Mouse (Mus musculus) spleen, postnatal 36 days (tissue): ENCODE measurements around the gene Diaph3.

Experiments used
- DNase-seq, 2 experiments: peaks; one replicate each; pipeline ENCODE4 v3.0.0; 2022; ENCODE audit warnings: low spot score in 2 of 2, mixed read lengths in 1 of 2

The Diaph3 gene

DNA sequence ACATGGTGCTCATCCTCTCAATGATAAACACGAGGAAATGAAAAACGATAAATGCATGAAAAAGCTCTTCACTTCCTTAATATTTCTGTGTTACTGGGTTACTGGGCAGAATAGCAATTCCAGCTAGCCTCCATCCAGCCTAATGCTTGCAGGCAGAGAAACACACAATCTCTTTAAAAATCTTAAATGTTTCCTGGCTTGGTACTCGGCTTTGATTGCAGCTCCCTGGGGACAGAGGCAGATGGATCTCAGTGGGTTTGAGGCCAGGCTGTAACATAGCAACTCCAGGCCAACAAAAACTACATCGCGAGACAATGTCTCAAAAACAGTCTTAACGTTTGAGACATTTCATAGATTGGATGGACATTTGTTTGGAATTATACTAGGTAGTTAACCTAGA, 57.1 kb downstream of the Diaph3 start:
- no peak for DNase-seq

DNA sequence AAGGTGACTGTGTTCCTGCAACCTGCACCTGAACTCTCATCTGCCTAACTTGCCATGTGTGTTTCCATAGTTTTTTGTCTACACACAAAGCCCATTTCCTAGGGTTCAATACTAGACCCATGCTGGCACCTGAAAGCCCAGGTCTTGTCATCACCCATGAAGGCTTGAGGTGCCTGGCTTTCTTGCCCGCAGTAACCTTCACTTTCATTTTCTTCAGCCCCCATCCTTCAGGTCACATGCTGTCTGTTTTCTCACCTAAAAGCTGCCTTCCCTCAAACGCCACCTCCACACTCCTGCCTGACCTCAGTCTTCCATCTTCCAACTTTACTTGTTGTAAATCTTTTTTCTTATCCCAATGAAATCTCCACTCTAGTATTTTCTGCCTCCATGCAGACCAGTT, 61.3 kb downstream of the Diaph3 start:
- peak in 1 of 2 experiments; percentile 7 for DNase-seq

DNA sequence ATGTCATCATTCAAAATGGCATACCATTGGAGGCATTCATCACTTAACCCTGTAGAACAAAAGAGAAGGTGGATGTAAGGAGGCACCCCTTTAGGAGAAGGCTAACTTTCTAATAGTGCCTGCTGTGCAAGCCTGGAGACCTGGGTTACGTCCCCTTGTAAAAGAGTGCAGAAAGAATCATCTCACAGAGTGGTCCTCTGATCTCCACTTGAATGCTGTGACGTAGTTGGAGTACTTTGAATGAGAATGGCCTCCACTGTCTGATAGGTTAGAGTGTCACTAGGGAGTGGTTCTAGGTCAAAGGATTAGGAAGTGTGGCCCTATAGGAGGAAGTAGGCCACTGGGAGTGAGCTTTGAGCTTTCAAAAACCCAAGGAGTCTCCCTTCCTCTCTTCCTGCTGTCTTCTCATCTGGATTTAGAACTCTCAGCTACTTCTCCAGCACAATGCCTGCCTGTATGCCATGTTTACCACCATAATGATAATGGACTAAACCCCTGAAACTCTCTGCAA, 66.0 kb downstream of the Diaph3 start:
- DNase-seq = no peak

DNA sequence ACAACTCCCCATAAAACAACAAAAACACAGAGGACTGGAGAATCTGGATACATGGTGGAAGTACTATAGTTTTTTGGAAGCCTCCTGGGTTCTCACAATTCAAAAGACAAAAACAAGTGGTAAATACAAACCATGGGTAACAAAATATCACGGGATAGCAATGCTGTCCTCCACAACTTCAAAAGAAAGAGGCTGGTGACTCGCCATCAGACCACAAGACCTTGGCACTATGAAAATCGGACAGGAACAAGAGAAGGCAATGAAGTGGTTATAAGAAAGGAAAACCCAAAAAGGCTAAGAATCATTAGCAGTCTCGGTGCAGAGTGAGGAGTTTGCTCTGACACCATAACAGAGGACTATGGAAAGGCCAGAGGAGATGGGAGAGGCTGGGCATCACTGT, 76.8 kb downstream of the Diaph3 start:
- DNase-seq = no peak

DNA sequence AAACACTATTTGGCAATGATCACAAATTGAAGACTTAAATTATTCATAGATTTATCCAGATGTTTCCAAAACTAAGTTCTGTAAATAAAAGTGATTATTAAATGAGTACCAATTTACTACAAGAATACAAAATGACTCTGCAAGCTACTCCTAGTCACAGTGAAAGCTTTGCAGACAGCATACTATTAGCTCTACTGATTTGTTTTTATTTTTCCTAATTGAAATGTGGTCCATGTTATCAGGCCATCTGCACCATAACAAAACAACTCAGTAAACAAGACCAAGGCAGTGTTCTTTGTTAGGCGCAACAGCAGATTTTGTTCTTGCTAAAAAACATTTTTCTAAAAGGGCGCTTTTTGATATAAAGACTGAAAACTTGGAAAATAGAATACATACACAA, 84.9 kb downstream of the Diaph3 start:
- no peak for DNase-seq

DNA sequence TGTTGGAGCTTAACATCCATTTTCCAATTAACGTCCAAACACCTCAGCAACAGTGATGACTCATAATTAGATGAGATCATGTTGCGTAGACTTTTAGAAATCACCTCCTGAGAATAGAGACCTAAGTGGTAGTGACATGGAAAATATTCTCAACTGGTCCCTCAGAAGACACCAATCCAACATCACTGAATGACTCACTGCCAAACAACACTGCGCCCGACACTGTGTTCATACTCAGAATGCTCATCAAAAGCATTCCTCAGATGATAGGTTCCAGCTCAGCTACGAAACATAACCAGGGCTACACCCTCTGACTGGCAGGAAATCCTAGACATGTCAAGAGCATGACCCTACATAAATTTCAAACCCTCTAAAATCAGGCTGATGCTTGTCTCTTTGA, 89.8 kb downstream of the Diaph3 start:
- DNase-seq = no peak

DNA sequence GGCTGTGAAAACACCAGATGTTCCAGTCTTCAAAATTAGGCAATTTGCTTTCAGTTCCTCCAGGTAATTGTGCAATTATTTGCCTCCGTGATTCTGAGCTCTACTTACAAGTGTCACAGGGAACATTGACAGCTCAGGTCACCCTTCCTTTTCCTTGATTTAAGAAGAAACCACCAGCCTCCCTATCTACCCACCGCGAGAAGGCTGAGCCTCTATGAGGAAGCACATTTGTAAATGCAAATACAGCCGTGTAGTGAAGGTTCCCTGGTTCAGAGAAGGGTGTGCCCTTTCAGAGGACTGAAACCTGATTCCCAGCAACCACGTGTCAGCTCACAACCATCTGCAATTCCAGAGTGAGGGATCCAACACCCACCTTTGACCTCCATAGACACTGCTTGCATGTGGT, 96.6 kb downstream of the Diaph3 start:
- DNase-seq = peak; percentile 22 to 23

DNA sequence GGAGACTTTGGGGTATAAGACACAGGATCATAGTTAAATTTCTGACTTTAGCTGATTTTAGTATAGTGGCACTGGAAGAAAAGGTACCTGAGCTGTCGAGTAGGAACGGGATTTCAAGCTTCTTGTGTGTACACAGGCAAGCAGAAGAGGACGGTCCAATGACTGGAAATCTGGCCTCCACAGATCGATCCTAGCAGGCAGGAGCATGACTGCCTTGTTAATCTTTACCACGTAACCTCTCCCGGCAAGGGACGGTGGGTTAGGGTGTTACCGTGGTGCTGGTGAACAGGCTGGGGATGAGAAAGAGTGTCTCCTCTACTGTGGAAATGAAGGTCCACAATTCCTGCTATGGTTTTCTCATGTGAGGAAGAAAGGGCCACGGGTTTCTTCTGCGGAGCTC, 120.8 kb downstream of the Diaph3 start:
- DNase-seq = no peak

DNA sequence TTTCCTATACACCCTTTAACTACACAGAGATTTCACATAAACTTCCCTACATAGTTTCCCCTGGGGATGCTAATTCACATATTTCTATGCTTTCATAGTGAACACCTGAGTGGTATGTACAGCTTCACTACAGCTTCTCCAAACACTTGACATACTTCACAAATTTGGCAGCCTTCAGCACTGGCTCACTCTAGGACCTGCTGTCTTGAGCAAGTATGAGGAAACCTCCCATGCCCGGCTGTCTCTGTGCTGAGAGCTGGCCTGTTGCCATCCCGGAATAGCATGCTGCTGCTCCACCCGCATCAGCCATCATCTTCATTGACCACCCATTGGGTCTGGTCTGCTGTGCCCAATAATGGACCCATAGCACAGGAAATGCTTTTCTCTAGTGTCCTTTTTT, 121.3 kb downstream of the Diaph3 start:
- no peak for DNase-seq

DNA sequence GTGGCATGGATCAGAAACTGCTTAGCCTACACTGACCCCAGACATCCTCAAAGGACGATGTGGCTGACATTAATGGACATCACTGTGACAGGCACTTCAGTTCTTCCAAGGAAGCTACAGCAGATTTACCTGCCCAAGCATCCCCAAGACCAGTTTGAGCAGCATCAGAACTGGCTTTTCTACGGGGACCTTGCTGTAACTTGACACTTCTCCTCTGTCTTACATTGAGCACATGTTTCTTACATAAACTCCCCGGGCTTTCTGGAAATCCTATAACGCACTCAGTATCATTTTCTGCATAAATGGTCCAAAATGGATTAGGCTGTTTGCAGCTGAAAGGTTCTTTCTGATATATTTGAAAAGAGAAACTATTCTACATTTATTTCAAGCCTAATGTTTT, 143.7 kb downstream of the Diaph3 start:
- DNase-seq = no peak

DNA sequence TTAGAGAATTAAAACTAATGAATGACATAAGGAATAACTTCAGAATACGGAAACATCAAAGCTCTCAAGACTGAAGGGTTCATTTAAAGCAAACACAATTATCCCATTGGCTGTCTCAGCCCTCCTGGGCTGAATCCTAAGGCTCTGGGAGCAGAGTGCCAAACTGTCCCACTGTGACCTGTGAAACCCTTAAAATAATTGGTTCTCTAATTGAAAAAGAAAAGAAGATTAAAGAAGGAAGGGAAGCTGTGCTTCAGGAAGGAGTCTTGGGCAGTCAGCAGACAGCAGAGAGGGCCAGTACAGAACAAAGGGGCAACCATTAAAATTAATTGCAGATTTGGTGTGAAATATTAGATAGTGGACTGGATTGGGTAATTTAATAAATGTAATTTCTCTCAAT, 189.9 kb downstream of the Diaph3 start:
- DNase-seq = no peak

DNA sequence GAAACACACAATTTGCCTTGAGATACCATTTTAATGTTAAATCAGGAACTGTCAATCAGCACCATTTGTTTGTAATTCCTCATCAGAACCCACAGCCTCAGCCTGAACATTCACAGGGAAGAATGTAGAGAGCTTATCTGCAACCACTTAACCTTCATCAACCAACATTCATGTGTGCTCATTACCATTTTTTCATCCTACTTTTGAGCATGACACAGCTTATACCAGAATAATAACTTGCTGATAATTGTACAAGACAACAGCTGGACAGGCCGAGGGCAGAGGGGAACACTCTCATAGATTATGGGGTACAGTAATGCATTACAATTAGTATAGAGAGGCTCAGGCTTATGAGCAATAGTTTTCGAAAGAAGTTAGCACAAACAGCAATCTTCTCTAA, 203.1 kb downstream of the Diaph3 start:
- DNase-seq = no peak

DNA sequence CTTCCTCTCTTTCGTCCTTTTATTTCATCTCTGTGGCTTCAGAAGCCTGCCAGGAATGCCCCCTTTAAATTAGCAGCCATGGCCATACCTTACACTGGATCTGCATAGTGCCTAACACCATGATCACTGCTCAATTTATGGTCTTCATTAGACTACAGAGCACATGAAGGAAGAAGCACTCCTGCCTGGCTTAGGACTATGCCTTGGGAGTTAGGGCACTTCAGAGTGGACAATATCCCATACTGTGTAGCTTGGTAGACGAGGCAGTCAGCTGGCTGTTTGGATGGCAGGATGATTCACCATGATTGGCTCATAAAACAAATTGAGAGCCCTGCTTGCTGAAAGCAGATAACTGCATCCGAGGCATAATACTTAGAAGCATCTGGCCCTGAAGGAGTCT, 204.6 kb downstream of the Diaph3 start:
- DNase-seq = no peak

DNA sequence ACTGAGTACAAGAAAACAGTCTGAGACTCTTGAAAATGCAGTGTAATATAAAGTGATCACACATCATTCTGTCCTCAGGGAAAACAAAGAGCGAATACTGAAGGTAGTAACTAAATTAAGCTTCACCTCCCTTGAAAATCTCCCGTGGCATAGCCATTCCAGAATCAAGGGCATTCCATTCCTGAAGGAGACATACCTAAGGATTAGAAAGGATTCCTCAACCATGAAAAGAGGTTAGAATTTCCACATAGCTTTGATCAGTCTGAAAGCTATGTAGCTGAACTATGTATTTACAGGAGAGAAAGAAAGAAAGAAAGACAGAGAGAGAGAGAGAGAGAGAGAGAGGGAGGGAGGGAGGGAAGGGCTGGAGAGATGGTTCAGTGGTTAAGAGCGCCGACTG, 210.3 kb downstream of the Diaph3 start:
- no peak for DNase-seq

DNA sequence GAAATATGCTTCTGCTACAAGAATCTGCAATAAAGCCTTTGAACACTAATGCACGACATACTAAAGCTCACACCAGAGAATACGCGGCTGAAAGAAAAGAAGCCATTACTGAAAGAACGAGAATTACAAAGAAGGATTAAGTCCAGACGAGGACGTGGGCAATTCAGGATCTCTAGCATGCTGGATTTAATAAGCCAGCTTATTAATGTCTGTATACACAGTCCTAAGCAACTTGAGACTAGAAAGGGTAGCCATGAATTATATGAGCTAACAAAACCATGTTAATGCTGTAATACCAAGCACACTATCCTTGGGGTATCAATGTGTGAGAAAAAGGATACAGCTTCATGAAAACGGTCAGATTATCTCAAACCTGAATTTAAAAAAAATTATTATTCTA, 214.2 kb downstream of the Diaph3 start:
- DNase-seq = no peak

DNA sequence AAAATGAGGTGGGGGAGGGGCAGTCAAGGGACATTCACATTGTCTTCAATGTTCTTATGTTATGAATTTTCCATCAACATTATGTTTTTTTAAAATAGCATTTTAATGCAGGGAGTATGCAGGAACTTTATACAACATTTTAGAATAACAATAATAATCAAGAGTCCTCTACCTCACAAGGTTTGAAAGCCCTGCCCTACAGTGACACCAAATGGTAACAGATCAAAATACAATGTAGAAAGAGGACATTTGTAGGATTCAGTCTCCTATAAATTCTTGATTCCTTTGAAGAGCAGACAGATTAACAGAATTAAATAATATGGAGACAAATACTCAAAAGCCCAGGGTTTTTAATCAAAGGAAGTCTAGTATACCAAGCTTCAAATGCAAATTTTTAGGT, 242.1 kb downstream of the Diaph3 start:
- no peak for DNase-seq

DNA sequence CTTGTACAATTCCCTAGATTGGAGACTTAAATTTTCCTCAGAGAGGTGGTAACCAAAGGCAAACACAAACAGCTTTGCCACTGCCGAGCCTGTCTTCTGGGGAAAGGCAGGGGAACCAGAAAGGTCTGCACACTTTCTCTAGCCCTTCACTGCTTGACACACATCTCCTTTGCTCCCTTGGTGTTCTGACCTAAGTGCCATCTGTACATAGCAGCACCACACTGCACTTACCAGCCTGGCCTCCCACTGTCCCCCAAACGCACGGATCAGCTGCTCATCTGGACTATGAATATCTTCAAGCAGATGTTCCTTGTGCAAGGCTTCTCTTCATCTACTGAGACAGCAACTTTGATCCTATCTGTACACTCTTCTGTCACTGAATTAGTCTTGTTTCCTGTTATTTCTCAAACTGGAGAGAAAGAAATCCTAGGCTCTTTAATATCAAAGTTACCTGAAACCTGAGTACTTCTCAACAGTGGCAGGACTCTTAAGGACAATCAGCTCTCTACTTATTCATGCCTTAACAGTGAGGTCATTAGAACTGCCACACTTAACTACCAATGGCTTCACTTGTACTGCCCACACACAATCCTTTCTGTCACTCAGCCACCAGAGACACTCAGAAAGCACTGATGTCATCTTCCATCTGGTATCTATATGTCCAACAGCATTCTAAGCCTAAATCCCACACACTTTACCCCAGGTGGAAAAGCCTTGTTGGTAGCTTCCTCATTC, 251.8 kb downstream of the Diaph3 start:
- DNase-seq = no peak

DNA sequence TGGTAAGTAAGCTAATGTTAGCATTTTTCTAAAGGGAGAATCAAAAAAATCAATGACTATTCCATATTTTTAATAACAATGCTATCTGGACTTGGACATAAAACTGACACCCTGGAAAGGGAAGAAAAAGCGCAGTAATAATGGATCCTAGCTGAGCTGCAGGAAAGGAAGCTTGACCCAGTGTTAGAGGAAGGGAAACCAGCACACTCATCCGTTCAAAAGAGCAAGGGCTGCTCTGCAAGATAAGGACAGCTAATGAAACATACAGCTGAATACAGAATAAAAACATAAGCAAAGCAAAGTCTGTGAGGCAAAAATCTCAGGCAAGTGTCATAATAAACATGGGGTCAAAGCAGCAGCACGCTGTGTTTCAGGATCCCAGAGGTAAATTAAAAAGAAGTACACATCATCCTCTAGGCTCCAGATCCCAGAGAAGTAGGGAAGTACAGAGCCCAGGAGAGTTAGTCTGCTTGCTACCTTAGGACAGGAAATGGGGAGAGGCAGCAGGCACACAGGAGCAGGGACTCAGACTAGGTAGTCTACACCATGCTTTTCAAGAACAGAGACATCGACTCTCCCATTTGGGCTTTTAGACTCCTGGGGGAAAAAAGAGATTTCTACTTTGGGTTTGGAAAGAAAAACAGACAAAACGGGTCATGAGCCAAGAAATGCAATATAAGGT, 255.5 kb downstream of the Diaph3 start:
- no peak for DNase-seq

DNA sequence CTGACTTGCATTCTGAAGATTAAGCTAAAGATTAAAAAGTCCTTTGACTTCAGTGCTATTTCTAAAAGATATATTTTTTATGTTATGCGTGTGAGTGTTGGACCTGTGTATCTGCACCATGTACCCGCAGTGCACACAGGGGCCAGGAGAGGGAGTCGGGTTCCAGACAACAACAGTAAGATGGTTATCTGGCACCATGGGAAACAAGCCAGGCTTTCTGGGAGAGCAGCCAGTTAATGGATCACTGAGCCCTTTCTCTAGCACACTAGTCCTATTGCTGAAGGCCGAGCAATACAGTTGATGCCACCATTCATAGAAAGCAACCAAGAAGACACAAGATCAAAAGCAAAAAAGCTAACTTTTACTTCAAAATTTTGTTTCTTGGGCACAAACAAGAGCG, 271.5 kb downstream of the Diaph3 start:
- no peak for DNase-seq

DNA sequence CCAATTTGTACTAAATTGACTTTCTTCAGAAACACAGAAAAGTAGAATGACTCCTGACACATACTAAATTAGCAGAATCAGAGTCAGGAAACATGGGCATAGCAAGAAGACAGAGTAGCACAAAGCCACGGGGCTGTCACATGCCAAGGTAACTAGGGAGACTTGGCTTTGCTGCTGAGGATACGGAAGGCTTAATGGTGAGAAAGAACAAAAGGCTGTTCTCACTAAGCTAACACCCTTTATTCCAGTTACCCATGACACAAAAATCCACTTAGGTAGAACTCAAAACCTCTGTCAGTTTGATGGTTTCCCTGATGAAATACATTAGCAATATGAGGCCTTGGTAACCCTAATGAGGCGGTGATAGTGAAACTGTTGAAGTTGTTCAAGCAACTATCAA, 273.9 kb downstream of the Diaph3 start:
- no peak for DNase-seq

DNA sequence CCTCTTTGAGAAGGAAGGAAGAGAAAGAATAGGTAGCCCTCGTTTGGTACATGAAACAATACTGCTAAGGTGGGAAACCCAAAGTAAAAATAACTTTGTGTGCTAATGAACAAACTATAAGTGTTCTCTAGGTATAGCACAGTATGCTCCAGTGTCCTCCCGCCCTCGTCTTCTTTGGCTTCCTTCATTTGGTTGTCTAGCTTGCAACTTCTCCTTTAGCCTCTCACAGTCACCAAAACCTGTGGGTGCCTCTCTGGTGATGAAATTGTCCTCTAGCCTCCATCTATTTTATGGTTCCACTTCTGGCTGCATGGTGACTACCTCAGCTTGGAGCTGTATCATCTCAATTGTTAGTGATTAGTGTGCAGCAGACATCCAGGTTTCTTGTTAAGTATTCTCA, 277.0 kb downstream of the Diaph3 start:
- no peak for DNase-seq

DNA sequence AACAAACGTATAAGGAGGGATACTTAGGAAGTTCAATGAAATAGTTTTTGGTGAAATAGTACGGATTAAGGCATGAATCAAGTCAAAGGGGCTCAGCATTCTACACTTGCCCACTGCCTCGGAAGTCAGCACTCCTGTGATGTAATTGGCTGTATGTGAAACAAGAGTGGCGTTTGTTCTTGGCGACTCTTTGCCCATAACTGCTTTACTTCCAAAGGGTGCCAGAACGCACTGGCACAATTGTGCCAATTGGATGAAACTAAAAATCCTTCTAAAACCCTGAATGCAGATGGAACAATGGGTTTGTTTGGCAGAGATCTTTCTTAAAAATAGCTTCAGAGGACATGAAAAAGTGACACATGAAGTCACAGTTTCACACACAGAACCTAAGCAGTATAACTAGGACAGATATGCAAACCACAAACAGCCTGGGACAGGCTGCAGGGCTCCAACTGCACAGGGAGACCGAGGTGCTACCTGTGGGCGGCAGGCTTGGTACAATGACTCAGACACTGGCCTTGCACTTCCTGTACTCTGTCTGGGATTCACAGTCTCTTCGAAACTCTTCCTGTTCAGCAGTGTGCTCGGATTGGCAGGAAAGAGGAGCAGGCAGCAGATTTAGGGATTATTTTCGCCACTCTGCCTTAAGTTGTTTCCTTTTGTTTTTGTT, 279.6 kb downstream of the Diaph3 start:
- DNase-seq = no peak
